Mouse (Mus musculus) spleen, postnatal 4 days (tissue): ENCODE results near the gene Anxa9.

Experiments used
- DNase-seq, 2 experiments: peaks; one replicate each; pipeline ENCODE4 v3.0.0; 2022; ENCODE audit warnings: low spot score in 2 of 2

The Anxa9 gene

GRCm38 (mm10) chr3:95314075-95314474 is 7.1 kb upstream of the Anxa9 start:
- DNase-seq: no peak

- no peak for DNase-seq
Observed at GRCm38 (mm10) chr3:95313476-95313875, 6.5 kb upstream of the Anxa9 start.

DNA sequence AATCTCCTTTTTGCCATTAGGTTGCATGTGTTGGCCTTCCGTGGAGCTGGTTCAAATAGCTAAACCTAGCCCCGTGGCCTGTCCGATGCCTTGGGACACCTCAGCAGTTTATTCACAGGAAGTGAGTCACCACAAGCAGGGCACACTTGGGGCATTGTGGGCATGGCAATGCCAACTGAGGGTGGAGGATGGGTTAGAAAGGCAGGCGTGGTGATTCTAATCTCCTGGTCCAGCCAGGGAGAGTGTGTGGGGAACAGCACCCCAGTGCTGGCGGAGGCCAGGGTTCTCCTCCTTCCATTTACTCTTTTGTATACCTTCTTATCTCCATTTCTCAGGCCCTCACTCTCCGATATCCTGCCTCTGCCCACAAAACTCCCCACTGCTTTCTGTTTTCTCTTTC is 5.6 kb upstream of the Anxa9 start:
- DNase-seq: peak; percentile 68 to 77

- DNase-seq: peak; percentile 72 to 82
Observed at GRCm38 (mm10) chr3:95310968-95311882, 4.2 kb upstream of the Anxa9 start.

GRCm38 (mm10) chr3:95310496-95310895 is 3.5 kb upstream of the Anxa9 start:
- DNase-seq: no peak

DNA sequence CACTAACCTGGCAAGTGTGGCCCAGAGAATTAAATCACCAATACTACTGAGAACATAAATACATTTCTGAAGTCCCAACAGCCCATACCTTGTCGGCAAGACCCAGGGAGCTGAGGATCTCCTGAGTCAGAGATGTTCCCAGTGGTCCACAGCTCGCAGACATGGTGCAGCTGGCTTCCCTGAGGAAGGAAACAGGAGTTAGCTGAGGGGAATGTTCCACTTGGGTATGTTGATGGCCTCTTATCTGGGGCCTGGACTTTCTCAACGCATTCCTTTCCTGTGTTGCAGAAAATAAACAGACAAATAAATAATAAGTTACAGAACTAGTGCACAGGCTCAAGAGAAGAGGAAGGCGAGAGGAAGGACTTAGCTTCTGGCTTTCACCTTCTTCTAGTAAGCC is 732 bp downstream of the Anxa9 start:
- DNase-seq: no peak

DNA sequence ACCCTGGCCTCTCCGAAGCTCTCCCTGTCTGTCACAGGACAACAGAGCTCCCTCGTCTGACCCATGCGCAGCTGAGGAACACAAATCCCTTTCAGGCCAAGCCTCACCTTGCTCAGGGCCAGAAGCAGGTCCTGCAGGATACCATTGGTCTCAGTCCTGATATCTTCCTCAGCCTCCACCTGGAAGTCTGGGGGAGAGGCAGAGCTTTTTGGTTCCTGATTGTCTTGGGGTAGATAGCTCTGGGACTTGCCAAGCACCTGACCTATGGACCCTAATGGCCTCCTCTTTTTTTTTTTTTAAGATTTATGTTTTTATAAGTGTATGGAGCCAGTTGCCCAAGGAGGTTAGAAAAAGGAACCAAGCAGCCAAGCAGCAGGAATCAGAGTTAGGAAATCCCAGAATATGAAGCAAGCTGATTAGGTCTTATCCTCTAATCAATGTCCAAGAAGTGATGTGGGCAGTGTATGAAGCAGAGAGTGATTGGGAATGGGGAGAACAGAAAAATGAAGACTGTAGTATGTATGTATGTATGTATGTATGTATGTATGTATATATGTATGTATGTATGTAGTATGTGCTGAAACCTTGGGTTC is 5.7 kb downstream of the Anxa9 start:
- no peak for DNase-seq

DNA sequence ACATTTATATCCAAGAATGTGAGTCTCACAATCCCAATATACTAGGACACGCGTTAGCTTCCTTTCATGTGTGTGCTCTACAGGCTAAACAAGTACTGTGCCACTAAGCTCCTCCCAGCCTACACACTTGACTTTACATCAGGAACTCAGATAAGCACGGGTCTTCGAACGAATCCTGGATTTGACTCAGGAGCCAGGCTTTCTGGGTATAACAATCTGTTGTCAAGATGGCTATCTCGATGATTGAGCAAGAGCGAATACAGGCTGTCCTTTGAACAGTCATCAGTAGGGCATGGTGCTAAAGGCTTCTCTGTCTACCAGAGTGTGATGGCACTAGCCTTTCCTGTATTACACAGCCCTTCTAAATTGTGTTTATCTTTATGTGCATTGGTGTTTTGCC is 9.0 kb downstream of the Anxa9 start:
- no peak for DNase-seq

- DNase-seq: peak; percentile 47 to 78
Observed at GRCm38 (mm10) chr3:95296103-95296469, 10.9 kb downstream of the Anxa9 start.

DNA sequence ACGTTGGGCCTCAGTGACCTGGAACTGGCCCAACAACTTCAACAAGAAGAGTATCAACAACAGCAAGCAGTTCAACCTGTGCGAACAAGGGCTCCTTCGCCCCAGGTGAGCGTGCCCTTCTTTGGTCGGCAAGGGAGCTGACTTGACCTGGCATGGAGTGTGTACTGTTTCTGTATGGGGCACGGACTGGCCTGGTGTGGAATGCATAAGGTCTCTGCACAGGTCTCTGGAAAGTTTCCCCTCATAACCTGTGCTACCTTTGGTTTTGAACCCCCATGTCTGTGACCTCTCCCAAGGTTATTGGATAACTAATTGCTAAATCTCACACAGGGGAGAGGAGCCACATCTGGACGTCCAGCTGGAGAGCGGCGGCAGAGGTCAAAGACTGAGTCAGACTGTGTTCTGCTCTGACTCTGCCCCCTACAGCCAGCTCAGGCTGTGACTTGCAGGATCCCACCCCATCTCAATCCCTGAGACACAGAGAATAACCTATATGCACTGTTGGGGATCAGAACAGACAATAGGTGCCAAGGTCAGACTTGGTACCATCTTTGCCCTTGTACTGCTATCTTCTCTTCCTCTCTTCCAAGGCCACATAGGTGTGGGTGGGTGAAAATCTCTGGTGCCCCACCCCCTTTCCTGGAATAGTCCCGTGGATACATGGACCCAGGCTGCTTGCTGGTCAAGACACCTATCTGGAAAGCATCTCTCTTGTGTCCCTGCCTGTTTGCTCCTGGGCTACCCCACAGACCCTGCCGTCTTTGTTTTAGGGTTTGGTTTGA is 11.5 kb downstream of the Anxa9 start:
- DNase-seq: no peak

- DNase-seq: no peak
Observed at GRCm38 (mm10) chr3:95294718-95295117, 12.3 kb downstream of the Anxa9 start.

DNA sequence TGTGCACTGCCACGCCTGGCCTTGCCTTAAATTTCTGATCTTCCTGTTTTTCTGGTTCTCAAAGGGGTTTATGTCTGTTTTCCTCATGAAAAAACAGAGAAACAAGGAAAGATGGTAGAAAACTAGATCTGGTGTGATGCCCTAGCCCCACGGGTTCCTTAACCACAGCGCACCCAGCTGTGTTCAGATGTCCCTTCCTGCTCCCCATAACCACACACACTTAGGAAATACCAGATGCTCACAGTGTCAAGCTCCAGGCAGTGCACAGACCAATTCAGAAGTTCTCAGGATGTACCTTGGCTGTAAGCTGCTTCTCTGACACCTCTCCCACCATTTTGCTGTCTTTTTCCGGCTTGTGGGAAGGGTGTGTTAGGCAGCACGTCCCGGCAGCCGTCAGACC is 12.7 kb downstream of the Anxa9 start:
- no peak for DNase-seq

DNA sequence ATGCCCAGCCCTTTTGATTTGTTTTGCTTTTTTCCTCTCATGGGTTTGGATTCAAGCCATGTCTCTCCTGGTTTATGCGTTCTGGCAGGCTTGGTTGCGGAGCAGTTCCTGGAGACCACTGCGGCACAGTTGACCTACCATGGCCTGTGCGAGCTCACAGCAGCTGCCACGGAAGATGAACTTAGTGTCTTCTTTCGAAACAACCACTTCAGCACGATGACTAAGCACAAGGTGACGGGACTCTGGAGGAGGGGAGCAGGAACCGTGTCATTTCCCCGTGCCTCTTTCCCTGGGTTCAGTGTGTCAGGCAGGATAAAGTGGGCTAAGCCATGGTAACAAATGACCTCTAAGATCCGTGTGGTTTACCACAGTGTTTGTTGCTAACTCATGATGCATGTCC is 13.4 kb downstream of the Anxa9 start:
- DNase-seq: no peak

DNA sequence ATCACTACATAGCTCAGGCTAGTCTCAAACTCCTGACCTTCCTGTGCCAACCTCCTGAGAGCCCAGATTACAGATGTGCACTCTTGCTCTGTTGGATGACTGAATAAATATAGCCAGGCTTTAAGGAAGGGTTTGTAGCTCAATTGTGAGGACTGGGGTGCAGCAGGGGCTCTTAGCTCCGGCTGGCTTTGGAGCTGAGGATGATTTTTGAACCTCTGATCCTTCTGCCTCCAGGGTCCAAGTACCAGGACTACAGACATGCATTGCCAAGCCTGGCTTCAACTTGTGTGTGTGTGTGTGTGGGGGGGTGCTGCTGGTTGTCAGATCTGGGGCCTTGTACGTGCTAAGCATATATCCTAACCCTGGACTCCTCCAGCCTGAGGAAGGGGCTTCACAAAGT is 14.1 kb downstream of the Anxa9 start:
- no peak for DNase-seq

DNA sequence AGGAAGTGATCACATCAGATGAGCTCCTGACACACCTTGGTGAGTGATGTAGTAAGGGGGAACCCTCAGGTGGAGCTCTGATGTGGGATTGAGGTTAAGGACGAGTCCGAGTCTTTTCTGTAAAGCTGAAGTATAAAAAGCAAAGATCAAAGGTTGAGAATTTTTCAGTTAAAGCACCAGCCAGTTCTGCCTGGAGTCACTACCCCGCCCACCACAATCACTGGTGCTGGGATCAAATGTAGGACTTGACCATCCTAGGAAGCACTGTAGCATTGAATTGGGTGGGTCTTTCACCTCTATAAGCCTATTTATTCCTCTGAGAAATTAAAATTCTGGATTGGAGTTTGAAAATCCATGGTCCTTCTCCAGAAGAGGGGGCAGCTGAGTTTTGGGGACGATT is 15.9 kb downstream of the Anxa9 start:
- DNase-seq: no peak

DNA sequence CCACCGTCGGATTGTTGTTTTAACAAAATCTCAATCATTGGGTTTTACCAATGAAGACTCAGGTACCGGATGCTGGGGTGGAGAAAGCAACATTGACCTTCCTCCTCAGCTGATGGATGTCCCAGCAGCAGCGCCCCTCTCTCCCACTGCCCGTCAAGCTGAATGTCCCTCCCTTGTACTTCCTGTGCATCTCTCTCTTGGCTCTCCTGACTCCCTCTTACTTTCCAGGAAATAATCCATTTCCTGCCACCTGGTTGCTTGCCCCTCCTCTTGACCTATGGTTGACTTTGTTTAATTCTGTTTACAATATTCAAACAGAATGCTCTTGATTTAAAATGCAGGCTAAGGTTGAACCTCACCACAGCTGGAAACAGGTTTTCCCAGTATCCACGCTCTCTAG is 16.8 kb downstream of the Anxa9 start:
- DNase-seq: no peak

DNA sequence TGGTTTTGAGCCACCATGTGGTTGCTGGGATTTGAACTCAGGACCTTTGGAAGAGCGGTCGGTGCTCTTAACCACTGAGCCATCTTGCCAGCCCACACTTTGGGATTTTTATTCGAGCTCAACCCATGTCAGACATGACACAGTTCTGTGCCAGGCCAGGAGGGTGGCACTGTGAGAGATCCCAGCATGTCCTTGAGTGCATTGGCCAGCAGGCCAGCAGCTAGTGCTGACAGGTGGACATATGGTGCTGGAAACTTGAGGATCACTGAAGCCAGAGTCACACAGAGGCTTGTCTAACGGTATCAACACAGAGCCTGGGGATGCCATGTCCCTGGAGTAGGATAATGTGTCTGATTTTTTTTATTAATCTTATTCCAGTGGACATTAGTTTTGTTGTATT is 17.6 kb downstream of the Anxa9 start:
- DNase-seq: no peak

- no peak for DNase-seq
Observed at GRCm38 (mm10) chr3:95287541-95287940, 19.4 kb downstream of the Anxa9 start.

GRCm38 (mm10) chr3:95286510-95286909 is 20.5 kb downstream of the Anxa9 start:
- no peak for DNase-seq

DNA sequence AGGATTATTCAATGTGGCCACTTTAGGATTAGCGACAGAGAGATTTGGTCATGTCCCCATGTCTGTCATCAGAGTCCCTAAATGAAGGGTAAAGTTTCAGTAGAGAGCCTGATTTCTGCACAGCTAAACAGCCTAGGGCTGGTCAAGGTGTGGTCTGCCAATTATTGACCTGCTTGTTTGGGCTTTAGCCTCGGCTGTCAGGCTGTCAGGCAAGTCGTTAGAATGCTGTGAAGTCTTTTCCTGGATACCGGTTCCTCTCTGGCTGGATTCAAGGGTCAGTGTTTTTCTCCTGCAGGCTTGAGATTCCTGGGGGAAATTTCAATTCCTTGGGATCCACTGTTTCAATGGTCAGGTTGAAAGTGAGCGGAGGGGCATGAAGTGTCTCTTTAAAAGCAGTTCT is 21.0 kb downstream of the Anxa9 start:
- no peak for DNase-seq

GRCm38 (mm10) chr3:95285390-95285789 is 21.6 kb downstream of the Anxa9 start:
- DNase-seq: no peak

- no peak for DNase-seq
Observed at GRCm38 (mm10) chr3:95284501-95285281, 22.3 kb downstream of the Anxa9 start.
